Mouse (Mus musculus): Measurements from ENCODE around the gene Stam.
"Not testable (repeated sequence)": the region's sequence is repeated elsewhere in the genome, so short reads cannot be mapped to it uniquely, and the experiment has no call there.

The Stam gene

DNA sequence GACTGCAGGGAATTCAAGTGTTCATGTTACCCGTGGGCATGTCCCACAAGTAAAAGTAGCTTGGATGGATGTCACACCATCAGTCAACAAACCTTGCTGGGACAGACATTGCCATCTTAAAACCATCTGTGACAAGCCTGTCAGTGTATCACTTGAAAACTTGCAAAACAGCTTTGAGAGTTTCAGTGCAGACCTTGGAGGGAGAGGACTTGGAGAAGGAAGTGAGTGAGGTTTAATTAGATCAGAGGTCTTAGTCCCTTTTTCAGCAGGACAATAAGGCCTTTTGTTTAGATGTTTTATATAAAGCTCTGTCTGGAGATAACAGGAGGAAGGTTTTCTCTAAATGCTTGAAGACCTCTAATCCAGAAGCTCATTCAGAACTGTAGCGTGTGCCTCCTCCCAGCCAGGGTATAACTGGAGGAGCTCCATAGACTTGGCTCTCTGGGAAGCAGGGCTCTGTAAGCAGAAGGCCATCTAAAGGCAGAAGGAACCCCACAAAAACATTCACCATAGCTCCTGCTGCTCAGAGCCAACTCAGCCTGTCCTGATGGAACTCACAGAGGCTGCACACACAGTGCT is 124.5 kb downstream of the Stam start:
- DNase-seq = not testable (repeated sequence)
